Mouse (Mus musculus): Measurements from ENCODE around the gene Trmt10b. TPM values are rescaled to one million over a fixed set of nuclear protein-coding genes. Genes with fewer than 3 reads are reported as not detected.

Gene Trmt10b
- 1 to 10 TPM; 1.8 to 7.7 TPM for polyA plus RNA-seq (2012; fragmentation: generic; extraction: Trizol)

DNA sequence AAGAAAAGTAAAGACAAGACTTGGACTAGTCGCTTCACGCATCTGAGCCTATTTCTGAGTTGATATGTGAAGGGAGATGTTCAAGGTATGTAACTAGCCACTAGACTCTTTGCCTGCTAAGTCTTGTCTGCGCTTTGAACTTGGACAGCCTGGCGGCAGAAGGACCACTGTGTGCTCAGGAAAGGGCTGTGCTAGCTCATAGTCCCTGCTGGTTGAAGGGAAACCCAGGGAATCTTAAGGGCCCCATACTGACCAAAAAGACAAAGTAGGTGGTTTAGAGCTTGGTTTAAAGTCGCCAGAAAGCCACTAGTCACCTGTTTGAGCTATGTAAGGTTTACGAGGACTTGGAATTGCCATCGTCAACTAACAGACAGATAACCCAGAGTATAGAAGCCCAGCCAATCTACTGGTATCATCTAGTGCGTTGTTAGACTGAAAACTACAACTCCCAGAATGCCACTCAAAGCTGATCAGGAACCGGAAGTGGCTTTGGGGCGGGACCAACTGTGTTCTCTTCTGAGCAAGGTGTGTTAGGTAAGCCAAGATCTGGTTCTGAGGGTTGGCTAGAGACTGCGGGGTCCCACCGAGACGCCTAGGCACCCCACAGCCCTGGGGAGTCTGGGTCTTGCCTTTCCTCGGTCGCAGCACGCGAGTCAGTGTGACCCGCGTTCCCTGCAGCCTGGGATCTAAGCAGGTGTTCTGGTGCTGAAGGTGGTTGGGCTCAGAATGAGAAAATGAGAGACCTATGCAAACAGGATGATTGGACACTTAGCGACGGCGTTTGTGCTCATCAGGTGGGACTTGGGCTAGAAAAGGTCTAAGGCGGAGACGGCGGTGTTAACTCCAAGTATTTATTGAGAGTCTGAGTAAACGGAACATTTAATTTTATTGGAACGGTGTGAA lies at the start of gene Trmt10b:
TSS of gene Trmt10b (plus strand) at position 466 of the 903 bp plus-strand sequence.

DNA sequence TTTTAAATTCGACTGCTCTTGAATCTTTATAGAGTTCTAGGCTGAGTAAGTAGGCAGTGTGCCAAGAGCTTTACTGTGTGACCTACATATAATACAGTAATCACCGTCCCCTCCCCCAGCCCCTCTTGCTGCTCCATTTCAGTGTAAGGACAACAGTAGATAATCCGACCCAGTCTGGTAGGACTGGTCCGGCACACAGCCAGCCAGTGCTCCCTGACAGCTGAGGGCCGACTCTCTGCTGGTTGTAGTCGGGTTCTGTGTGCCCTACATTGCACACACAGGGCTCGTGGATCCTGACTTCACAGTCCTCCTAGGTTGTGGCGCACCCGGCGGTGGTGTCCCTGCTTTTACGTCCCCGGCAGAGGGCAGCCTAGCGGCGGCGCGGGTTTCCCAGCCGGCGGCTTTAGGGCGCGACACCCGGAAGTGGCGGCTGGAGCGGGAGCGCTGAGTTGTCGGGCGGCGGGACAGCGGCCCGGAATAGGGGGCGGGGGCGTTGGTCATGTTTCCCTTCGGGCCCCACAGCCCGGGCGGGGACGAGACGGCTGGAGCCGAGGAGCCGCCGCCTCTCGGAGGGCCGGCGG lies 44.8 kb downstream of the Trmt10b start, which contains the start of gene Dcaf10:
TSS of gene Dcaf10 (plus strand) at position 433 of the 581 bp plus-strand sequence.

DNA sequence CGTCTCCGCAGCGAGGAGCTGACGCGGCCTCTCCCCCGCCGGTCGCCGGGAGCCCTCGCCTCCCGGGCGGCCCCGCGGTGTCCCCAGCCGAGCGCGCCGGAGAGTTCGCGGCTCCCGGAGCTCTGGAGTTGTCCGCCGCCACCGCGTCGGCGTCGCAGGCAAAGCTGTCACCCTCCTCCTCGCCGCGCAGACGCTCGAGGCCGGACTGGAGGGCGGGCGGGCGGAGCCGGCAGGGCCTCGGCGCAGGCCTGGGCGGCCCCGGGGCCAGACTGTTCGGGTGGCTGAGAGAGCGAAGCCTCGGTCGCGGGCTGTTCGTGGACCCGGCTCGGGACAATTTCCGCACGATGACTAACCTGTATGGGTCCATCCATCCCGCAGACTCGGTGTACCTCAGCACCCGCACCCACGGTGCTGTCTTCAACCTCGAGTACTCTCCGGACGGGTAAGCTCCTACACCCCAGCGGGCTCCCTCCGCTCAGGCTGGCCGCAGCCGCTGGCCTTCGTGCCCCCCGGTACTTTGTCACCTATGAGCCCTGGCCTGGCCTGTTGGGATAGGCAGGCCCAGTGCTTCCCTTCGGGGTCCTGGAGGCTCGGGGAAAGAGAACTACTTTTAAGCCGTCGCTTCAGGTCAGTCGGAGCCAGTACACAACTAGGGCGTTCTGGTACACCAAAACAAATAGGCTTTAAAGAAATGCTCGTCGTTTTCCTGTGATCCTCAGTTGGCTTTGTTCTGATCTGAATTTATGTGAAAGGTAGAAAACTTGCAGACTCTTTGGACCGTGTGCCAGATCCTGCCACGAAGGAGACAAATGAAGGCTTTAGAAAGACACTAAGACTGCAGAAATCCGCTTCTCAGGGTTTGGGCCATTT lies 45.6 kb downstream of the Trmt10b start, which contains the start of gene Exosc3:
TSS of gene Exosc3 (minus strand) at position 447 of the 870 bp plus-strand sequence.

Other genes with a start within 250 kb of the Trmt10b start
- 10 to 100 TPM in 1 of 2 experiments, 1 to 10 TPM in 1; 2.5 to 17.1 TPM for gene Fbxo10, start 212.5 kb upstream of the Trmt10b start, polyA plus RNA-seq (2012; fragmentation: generic; extraction: Trizol)
- 100 to 1,000 TPM; 199 to 201 TPM for gene Tomm5, start 189.0 kb upstream of the Trmt10b start, polyA plus RNA-seq (2012; fragmentation: generic; extraction: Trizol)
- gene Frmpd1, start 112.3 kb upstream of the Trmt10b start, polyA plus RNA-seq (2012; fragmentation: generic; extraction: Trizol), result not detected
- 10 to 100 TPM in 1 of 2 experiments, 1 to 10 TPM in 1; 5.0 to 10.8 TPM for gene Dcaf10, start 45.0 kb downstream of the Trmt10b start, polyA plus RNA-seq (2012; fragmentation: generic; extraction: Trizol)
- 10 to 100 TPM; 16.6 to 28.4 TPM for gene Exosc3, start 45.6 kb downstream of the Trmt10b start, polyA plus RNA-seq (2012; fragmentation: generic; extraction: Trizol)
- 10 to 100 TPM; 13.5 to 44.6 TPM for gene Slc25a51, start 111.6 kb downstream of the Trmt10b start, polyA plus RNA-seq (2012; fragmentation: generic; extraction: Trizol)
- 10 to 100 TPM; 21.6 to 23.5 TPM for gene Shb, start 235.3 kb downstream of the Trmt10b start, polyA plus RNA-seq (2012; fragmentation: generic; extraction: Trizol)